Mouse (Mus musculus) hindbrain, embryonic 16.5 days (tissue): ENCODE data around the gene Ccz1. TPM values are rescaled to one million over a fixed set of nuclear protein-coding genes. Genes with fewer than 3 reads are reported as not detected.

Experiments
- ATAC-seq: fragments of 200-750 bp; cut with Nextera tagmentation; 2 replicates; pipeline ENCODE4 v1.8.0; 2017; ENCODE audit warnings: moderate TSS enrichment, moderate library complexity
- H3K27ac ChIP-seq: fragments of 300-500 bp; sonication (generic); 2 replicates; pipeline ENCODE4 v1.5.1; 2014; ENCODE audit warnings: low read depth, mild to moderate bottlenecking, control low read depth, low read length, moderate library complexity
- H3K27me3 ChIP-seq: fragments of 300-500 bp; sonication (generic); replicated peaks from 2 replicates; pipeline ENCODE4 v1.6.1; 2014; ENCODE audit warnings: low read length; ENCODE audit not compliant: control insufficient read depth, insufficient read depth
- H3K36me3 ChIP-seq: fragments of 300-500 bp; sonication (generic); 2 replicates; pipeline ENCODE4 v1.6.1; 2014; ENCODE audit warnings: mild to moderate bottlenecking, low read length, moderate library complexity, mixed read lengths; ENCODE audit not compliant: control insufficient read depth, insufficient read depth
- H3K4me1 ChIP-seq: fragments of 300-500 bp; sonication (generic); 2 replicates; pipeline ENCODE4 v1.6.1; 2014; ENCODE audit warnings: low read depth, low read length; ENCODE audit not compliant: control insufficient read depth, insufficient read depth
- H3K4me2 ChIP-seq: fragments of 300-500 bp; sonication (generic); 2 replicates; pipeline ENCODE4 v1.6.1; 2014; ENCODE audit warnings: mild to moderate bottlenecking, low read length, control low read depth, moderate library complexity
- H3K4me3 ChIP-seq: fragments of 300-500 bp; sonication (generic); 2 replicates; pipeline ENCODE4 v1.5.1; 2014; ENCODE audit warnings: mild to moderate bottlenecking, low read length, control low read depth, moderate library complexity
- H3K9ac ChIP-seq: fragments of 300-500 bp; sonication (generic); 2 replicates; pipeline ENCODE4 v1.6.1; 2014; ENCODE audit warnings: low read depth, mild to moderate bottlenecking, control low read depth, low read length, moderate library complexity
- H3K9me3 ChIP-seq: fragments of 300-500 bp; sonication (generic); 2 replicates; pipeline ENCODE4 v1.6.1; 2014; ENCODE audit warnings: mild to moderate bottlenecking, low read length, moderate library complexity; ENCODE audit not compliant: control insufficient read depth
- WGBS: fragments of 180-500 bp; shearing (Covaris S2); extraction: QIAGEN DNeasy Blood & Tissue Kit; methylation state at CpG from one replicate; pipeline ENCODE4 v1.1.7; 2014; 5-methylcytosine and 5-hydroxymethylcytosine counted together
- polyA plus RNA-seq: library from polyadenylated mRNA; unstranded; fragments of >200 nt; fragmentation: Nextera tagmentation; extraction: Ambion mirVana; gene quantifications from 2 replicates; pipeline ENCODE4 v1.2.1, GENCODE M21; 2015

The Ccz1 gene
- polyA plus RNA-seq, 1 experiment from 2014 or later, result 73.6 TPM

GRCm38 (mm10) chr5:143985381-143985780 lies 29.3 kb downstream of the Ccz1 start:
- Histone ChIP-seq H3K4me1 (no peaks in the 10 kb centered on the region), H3K9ac (no peak overlapping the region), H3K4me2 (no peak overlapping the region), H3K9me3 (no peaks in the 10 kb centered on the region), H3K27me3 (no peaks in the 10 kb centered on the region), H3K4me3 (no peak overlapping the region), H3K27ac (no peak overlapping the region), H3K36me3 (peaks cover 25% of the 10 kb centered on the region)
- 76% methylated on average over 7 of the region's 7 CpGs for WGBS
- no peak for ATAC-seq

GRCm38 (mm10) chr5:143982361-143982760 lies 32.3 kb downstream of the Ccz1 start:
- Histone ChIP-seq H3K9ac (no peak overlapping the region), H3K36me3 (peaks cover 4% of the 10 kb centered on the region; the same call in 1 of the 2 replicates), H3K9me3 (no peaks in the 10 kb centered on the region), H3K4me3 (no peak overlapping the region), H3K27me3 (no peaks in the 10 kb centered on the region), H3K4me1 (no peaks in the 10 kb centered on the region), H3K4me2 (no peak overlapping the region), H3K27ac (no peak overlapping the region)
- ATAC-seq, result no peak
- 79% methylated on average over 2 of the region's 2 CpGs for WGBS

DNA sequence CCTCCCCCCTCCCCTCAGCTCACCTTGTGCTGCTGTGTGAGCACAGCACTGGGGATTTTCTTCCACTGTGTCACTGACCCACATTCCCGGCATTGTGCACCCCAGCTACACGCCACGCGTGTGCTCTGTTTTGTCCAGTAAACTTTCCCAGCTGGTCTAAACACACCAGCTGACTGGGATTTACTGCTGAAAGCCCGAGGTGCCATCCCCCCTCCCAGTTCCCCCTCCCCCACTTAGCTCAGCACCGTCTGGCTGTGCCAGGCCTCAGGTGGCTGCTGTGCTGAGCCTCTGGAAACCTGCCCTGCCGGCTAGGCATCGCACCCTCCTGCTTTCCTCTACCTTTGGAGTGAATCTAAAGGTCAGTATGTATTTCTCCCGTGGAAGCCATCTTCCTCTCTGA lies 33.8 kb downstream of the Ccz1 start:
- H3K4me3 ChIP-seq, result no peak overlapping the region
- WGBS, result 34% methylated on average over 9 of the region's 9 CpGs
- 0 out of 2 replicates have a peak, but pooled peaks cover 3% of the 10 kb centered on the region for H3K36me3 ChIP-seq
- ATAC-seq, result peak; percentile 17; the same call in 1 of the 2 replicates
- no peaks in the 10 kb centered on the region for H3K4me1 ChIP-seq
- no peak overlapping the region for H3K27ac ChIP-seq
- no peaks in the 10 kb centered on the region for H3K27me3 ChIP-seq
- no peak overlapping the region for H3K9ac ChIP-seq
- H3K4me2 ChIP-seq, result no peak overlapping the region
- no peaks in the 10 kb centered on the region for H3K9me3 ChIP-seq

DNA sequence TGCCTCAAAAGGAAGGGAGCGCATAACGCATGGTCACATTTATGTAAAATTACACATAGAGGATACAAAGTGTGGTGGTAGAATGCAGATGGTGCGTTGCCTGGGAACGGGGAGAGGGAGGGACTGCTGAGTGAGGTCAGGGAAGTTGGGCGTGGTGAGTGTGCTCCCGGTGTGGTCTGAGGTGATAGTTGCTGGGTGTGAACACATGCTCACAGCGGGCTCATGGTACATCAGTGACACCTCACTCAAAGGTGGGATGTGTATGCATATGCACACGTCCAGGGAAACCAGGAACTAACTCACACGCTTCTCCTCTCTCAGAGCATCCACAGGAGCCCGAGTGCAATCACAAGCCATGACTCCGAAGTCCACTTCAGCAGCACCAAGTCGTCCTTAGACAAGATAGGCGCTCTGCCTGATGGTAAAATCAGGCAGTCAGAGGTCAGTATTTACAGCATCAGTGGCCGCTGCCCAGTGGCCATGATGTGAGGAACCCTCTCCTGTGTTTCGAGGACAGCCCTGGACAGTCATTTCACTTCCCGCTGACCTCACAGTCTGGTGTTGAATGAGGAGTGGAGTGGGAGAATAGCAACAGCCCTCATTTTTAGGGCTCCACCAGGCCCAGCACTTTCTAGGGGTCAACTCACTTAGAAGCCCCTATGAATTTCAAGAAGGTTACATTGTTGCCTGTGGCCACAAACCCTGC lies 37.8 kb downstream of the Ccz1 start:
- Histone ChIP-seq H3K36me3 (no peaks in the 10 kb centered on the region), H3K9ac (no peak overlapping the region), H3K27ac (no peak overlapping the region), H3K4me3 (no peak overlapping the region), H3K9me3 (no peaks in the 10 kb centered on the region), H3K4me2 (no peak overlapping the region), H3K4me1 (no peaks in the 10 kb centered on the region), H3K27me3 (no peaks in the 10 kb centered on the region)
- ATAC-seq, result no peak
- 83% methylated on average over 16 of the region's 16 CpGs for WGBS

- Histone ChIP-seq H3K4me2 (no peak overlapping the region), H3K9me3 (no peaks in the 10 kb centered on the region), H3K4me3 (no peak overlapping the region), H3K27ac (no peak overlapping the region), H3K36me3 (no peaks in the 10 kb centered on the region), H3K27me3 (no peaks in the 10 kb centered on the region), H3K9ac (no peak overlapping the region), H3K4me1 (no peaks in the 10 kb centered on the region)
- ATAC-seq, result no peak
- WGBS, result 87% methylated on average over 11 of the region's 11 CpGs
Observed at GRCm38 (mm10) chr5:143976232-143976631, 38.4 kb downstream of the Ccz1 start.

- ATAC-seq, result no peak
Observed at GRCm38 (mm10) chr5:143975631-143975933, 39.1 kb downstream of the Ccz1 start.

GRCm38 (mm10) chr5:143974931-143975630 lies 39.6 kb downstream of the Ccz1 start:
- ATAC-seq, result peak; percentile 20; the same call in 1 of the 2 replicates
- H3K27ac ChIP-seq, result no peak overlapping the region
- H3K36me3 ChIP-seq, result no peaks in the 10 kb centered on the region
- WGBS, result 51% methylated on average over 4 of the region's 4 CpGs
- no peak overlapping the region for H3K4me3 ChIP-seq
- no peak overlapping the region for H3K4me2 ChIP-seq
- H3K4me1 ChIP-seq, result no peaks in the 10 kb centered on the region
- no peaks in the 10 kb centered on the region for H3K27me3 ChIP-seq
- H3K9me3 ChIP-seq, result no peaks in the 10 kb centered on the region
- no peak overlapping the region for H3K9ac ChIP-seq

More at GRCm38 (mm10) chr5:143975631-143975933, 39.1 kb downstream of the Ccz1 start:
- Histone ChIP-seq H3K9me3 (no peaks in the 10 kb centered on the region), H3K4me2 (no peak overlapping the region), H3K9ac (no peak overlapping the region), H3K27me3 (no peaks in the 10 kb centered on the region), H3K4me3 (no peak overlapping the region), H3K4me1 (no peaks in the 10 kb centered on the region), H3K27ac (no peak overlapping the region), H3K36me3 (no peaks in the 10 kb centered on the region)
- 70% methylated on average over 2 of the region's 2 CpGs for WGBS

GRCm38 (mm10) chr5:143972628-143973027 lies 42.0 kb downstream of the Ccz1 start:
- H3K9ac ChIP-seq, result no peak overlapping the region
- 69% methylated on average over 3 of the region's 3 CpGs for WGBS
- H3K9me3 ChIP-seq, result no peaks in the 10 kb centered on the region
- H3K4me2 ChIP-seq, result no peak overlapping the region
- no peaks in the 10 kb centered on the region for H3K4me1 ChIP-seq
- H3K4me3 ChIP-seq, result no peak overlapping the region
- H3K27ac ChIP-seq, result no peak overlapping the region
- H3K36me3 ChIP-seq, result no peaks in the 10 kb centered on the region
- ATAC-seq, result no peak
- H3K27me3 ChIP-seq, result no peaks in the 10 kb centered on the region

- no peak for ATAC-seq
- WGBS, result 89% methylated on average over 12 of the region's 12 CpGs
- H3K4me3 ChIP-seq, result no peak overlapping the region
Observed at GRCm38 (mm10) chr5:143966671-143967070, 48.0 kb downstream of the Ccz1 start.

More at GRCm38 (mm10) chr5:143966671-143967070, 48.0 kb downstream of the Ccz1 start:
- H3K27ac ChIP-seq, result no peak overlapping the region
- H3K9ac ChIP-seq, result no peak overlapping the region
- no peaks in the 10 kb centered on the region for H3K4me1 ChIP-seq
- H3K4me2 ChIP-seq, result no peak overlapping the region
- no peaks in the 10 kb centered on the region for H3K9me3 ChIP-seq
- H3K27me3 ChIP-seq, result no peaks in the 10 kb centered on the region
- H3K36me3 ChIP-seq, result no peaks in the 10 kb centered on the region
